Mouse (Mus musculus): Measurements from ENCODE around the gene Zfp704. TPM values are rescaled to one million over a fixed set of nuclear protein-coding genes. Genes with fewer than 3 reads are reported as not detected.
A peak's percentile ranks its signal among the peaks of the same experiment; 100 is the strongest.
"Not testable (repeated sequence)": the region's sequence is repeated elsewhere in the genome, so short reads cannot be mapped to it uniquely, and the experiment has no call there.

Gene Zfp704
- polyA plus RNA-seq, 1 experiment from 2014 or later: 12.0 TPM

DNA sequence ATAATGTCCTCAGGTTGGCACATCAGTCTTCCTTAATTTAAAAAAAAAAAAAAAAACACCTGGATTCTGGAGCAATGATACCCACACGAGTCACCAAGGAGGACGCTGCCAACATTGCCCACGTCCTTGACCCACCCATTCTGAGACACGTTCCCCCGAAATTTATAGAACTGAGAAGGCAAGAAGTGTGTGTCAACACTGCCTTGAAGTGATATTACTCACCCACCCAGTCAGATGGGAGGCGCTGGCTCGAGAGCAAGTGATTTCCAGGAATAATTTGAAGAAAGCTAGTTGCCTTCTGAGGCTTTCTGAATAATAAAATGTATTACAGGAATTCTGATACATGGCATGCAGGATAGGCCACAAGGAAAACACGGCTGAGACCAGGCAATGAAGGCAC, 37.6 kb downstream of the Zfp704 start:
- ATAC-seq (ENCODE audit: low FRiP score): no peak
- no peak overlapping the region for H3K4me3 ChIP-seq (replicated peaks)
- H3K27me3 ChIP-seq (replicated peaks): no peaks in the 10 kb centered on the region
- H3K36me3 ChIP-seq: no peaks in the 10 kb centered on the region
- no peak overlapping the region for H3K4me2 ChIP-seq
- peaks cover 41% of the 10 kb centered on the region for H3K4me1 ChIP-seq
- no peak overlapping the region for H3K27ac ChIP-seq (replicated peaks)
- 84% methylated on average over 8 of the region's 8 CpGs for WGBS
- no peaks in the 10 kb centered on the region for H3K9me3 ChIP-seq (replicated peaks)
- H3K9ac ChIP-seq (replicated peaks): no peak overlapping the region

DNA sequence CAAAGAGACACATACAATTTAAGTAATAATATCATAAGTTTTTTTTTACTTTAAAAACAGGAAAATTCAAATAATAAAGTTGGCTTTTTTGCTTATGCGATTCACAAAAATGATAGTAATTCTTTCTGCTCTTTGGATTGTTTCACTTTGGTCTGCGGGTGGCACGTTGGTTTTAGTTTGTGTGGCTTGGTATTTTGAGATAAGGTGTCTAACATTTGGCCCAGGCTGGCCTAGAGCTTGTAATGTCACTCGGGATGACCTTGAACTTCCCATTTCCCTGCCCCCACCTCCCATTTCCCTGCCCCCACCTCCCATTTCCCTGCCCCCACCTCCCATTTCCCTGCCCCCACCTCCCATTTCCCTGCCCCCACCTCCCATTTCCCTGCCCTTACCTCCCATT, 39.1 kb downstream of the Zfp704 start:
- H3K27me3 ChIP-seq (replicated peaks): no peaks in the 10 kb centered on the region
- H3K4me2 ChIP-seq: no peak overlapping the region
- no peak overlapping the region for H3K9ac ChIP-seq (replicated peaks)
- peaks cover 38% of the 10 kb centered on the region for H3K4me1 ChIP-seq
- H3K4me3 ChIP-seq (replicated peaks): no peak overlapping the region
- whole genome bisulfite sequencing: 98% methylated on average over 4 of the region's 4 CpGs
- no peaks in the 10 kb centered on the region for H3K36me3 ChIP-seq
- no peak overlapping the region for H3K27ac ChIP-seq (replicated peaks)
- H3K9me3 ChIP-seq (replicated peaks): no peaks in the 10 kb centered on the region
- no peak for ATAC-seq (ENCODE audit: low FRiP score)

DNA sequence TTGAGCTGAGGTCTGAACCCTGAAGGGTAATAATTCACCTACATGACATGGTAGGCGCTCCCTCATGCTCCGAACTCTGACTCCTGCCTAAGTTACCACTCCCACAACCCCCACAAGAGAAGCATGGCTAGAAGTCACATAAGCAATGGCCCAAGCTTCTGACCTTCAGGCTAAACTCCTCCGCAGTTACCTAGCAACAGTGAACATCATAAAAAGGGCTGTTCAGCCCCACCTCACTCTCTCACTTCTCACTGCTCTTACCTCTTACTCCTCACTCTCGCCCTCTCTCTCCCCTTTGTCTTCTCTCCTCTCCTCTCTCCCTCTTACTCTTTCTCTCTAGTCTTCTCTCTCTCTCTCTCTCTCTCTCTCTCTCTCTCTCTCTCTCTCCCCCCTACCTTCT, 40.2 kb downstream of the Zfp704 start:
- not testable (repeated sequence) for H3K36me3 ChIP-seq; H3K4me3 ChIP-seq (replicated peaks); H3K4me2 ChIP-seq; H3K27ac ChIP-seq (replicated peaks); H3K9me3 ChIP-seq (replicated peaks); H3K9ac ChIP-seq (replicated peaks); H3K27me3 ChIP-seq (replicated peaks); ATAC-seq (ENCODE audit: low FRiP score)
- 80% methylated on average over 4 of the region's 4 CpGs for WGBS
- H3K4me1 ChIP-seq: peaks cover 34% of the 10 kb centered on the region

DNA sequence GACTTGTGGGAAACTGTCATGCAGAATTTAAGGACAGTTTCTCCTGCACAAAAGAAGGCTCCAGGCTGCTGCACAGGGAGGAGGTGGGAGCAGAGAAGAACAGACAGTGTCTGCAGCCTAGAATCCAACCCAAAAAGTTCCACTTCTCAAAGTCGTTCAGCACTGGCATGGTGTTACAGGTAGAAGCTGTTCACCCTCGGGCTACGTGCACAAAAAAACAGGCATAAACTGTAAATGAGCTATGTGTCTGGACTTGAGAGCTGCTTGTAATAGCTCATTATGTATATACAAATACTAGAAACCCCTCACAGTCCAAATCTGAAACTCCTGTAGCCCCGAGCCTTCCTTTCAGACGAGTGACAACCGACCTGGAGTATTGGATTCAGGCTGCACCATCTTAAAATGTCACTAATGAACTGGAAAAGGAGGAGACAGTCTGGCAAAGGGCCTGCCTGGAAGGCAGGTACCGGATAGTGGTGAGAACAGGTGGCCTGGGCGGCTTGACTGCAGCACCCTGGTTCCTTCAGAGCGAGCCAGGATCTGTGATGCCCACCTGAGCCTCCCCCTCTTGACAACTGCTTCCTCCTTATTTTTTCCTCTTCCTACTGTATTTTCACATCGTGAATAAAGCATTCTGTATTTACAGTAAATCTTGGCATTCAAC, 41.2 kb downstream of the Zfp704 start:
- no peaks in the 10 kb centered on the region for H3K9me3 ChIP-seq (replicated peaks)
- H3K9ac ChIP-seq (replicated peaks): no peak overlapping the region
- H3K4me2 ChIP-seq: no peak overlapping the region
- H3K4me1 ChIP-seq: peaks cover 26% of the 10 kb centered on the region
- H3K36me3 ChIP-seq: peaks cover 3% of the 10 kb centered on the region; the same call in 1 of the 2 replicates
- peak; percentile 26; the same call in 1 of the 2 replicates for ATAC-seq (ENCODE audit: low FRiP score)
- H3K27ac ChIP-seq (replicated peaks): no peak overlapping the region
- H3K27me3 ChIP-seq (replicated peaks): no peaks in the 10 kb centered on the region
- H3K4me3 ChIP-seq (replicated peaks): no peak overlapping the region
- 82% methylated on average over 10 of the region's 10 CpGs for WGBS

DNA sequence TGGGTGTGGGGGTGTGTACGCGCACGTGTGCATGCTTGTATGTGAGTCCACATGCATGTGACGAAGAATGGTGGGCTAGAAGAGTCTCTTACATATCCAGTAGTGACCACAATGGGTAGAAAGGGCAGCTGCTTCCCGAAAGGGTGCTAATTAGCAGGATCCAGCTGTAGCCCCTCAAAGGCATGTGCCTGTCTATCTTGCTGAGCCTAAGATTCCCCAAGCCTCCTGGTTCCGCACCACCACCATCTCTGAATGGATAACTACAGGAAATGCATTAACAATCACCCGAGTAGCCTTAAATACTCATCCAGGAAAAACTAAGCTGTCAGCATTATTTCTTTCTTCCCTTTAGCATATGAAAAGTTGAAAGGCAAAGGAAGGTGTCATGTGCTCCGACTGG, 41.9 kb downstream of the Zfp704 start:
- peaks cover 27% of the 10 kb centered on the region for H3K4me1 ChIP-seq
- peak; percentile 12; the same call in 1 of the 2 replicates for ATAC-seq (ENCODE audit: low FRiP score)
- 47% methylated on average over 8 of the region's 8 CpGs for WGBS
- no peaks in the 10 kb centered on the region for H3K27me3 ChIP-seq (replicated peaks)
- no peak overlapping the region for H3K4me2 ChIP-seq
- no peak overlapping the region for H3K27ac ChIP-seq (replicated peaks)
- no peak overlapping the region for H3K9ac ChIP-seq (replicated peaks)
- no peaks in the 10 kb centered on the region for H3K9me3 ChIP-seq (replicated peaks)
- H3K4me3 ChIP-seq (replicated peaks): no peak overlapping the region
- H3K36me3 ChIP-seq: peaks cover 4% of the 10 kb centered on the region; the same call in 1 of the 2 replicates

DNA sequence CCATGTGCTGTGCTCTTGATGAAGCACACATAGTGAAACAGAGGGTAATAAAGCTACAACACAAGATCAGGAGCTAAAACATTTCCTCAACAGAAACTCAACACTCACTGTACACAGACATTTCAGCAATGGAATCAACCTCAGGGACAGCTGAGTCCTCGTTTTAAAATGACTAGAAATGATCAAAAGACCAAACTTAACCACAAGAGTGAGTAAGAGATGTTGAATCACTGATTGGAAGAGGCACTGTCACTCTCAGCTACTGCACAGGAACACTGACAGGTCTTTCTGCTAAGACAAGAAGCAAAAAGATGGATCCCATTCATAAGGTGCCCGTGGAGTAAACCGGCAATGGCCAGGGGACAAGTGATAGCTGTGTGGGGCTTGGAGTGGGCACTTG, 43.1 kb downstream of the Zfp704 start:
- no peaks in the 10 kb centered on the region for H3K9me3 ChIP-seq (replicated peaks)
- H3K4me3 ChIP-seq (replicated peaks): no peak overlapping the region
- WGBS: 88% methylated on average over 3 of the region's 3 CpGs
- H3K4me1 ChIP-seq: peaks cover 27% of the 10 kb centered on the region
- peaks cover 7% of the 10 kb centered on the region; the same call in 1 of the 2 replicates for H3K36me3 ChIP-seq
- no peaks in the 10 kb centered on the region for H3K27me3 ChIP-seq (replicated peaks)
- H3K27ac ChIP-seq (replicated peaks): no peak overlapping the region
- H3K9ac ChIP-seq (replicated peaks): no peak overlapping the region
- H3K4me2 ChIP-seq: no peak overlapping the region
- no peak for ATAC-seq (ENCODE audit: low FRiP score)

DNA sequence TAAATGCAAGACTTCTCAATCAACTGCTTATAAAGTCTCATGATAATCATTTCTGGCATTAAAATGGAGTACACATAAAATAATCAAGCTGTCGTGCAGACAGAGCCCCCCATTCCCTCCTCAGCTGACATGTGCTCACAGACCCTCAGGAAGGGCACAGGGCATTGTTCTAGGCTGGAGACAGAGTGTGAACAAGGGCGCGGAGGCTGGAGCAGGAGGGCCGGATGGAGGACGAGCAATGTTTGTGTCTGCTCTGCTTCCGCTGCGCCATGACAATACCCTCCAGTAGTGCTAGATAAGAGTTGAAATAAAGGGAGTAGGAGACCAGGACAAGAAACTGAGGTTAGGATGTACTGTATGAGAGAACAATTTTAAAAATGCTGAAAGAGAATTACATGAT, 46.3 kb downstream of the Zfp704 start:
- H3K36me3 ChIP-seq: peaks cover 7% of the 10 kb centered on the region; the same call in 1 of the 2 replicates
- WGBS: 76% methylated on average over 7 of the region's 7 CpGs
- no peak for ATAC-seq (ENCODE audit: low FRiP score)

DNA sequence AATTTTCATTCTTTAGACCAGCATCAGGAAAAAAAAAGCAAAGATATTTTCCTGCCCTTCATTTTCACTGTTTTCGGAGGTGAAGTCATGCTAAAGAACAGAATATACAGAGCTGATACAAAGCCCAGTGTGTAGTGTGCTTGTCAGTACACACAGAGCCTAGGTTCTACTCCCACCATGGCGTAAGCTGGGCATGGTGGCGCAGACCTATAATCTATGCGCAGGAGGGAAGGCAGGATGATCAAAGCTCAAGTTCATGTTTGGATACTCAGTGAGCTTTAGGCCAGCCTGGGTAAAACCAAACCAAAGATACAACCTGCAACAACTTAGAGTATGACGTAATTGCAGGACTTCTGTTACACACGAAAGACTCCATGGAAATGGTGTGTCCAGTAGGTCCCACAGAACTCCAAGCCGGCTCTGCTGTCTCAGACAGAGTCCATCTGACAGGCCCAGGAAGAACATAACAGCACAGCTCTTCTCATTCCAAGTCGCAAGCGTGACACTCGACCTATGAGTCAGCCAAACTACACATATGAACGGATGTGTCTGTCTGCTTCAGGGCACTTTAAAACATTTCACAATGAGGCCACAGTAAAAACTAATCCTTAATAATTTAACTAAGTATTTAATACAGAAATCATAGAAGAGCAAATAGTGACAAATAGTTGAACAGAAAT, 47.1 kb downstream of the Zfp704 start:
- WGBS: 86% methylated on average over 11 of the region's 11 CpGs
- Histone ChIP-seq H3K9me3 (replicated peaks) (no peaks in the 10 kb centered on the region), H3K36me3 (peaks cover 7% of the 10 kb centered on the region; the same call in 1 of the 2 replicates), H3K4me3 (replicated peaks) (no peak overlapping the region), H3K27me3 (replicated peaks) (no peaks in the 10 kb centered on the region), H3K27ac (replicated peaks) (0 out of 2 replicates have a peak overlapping the region, but pooled peaks have one; percentile 10), H3K4me2 (no peak overlapping the region), H3K4me1 (peaks cover 24% of the 10 kb centered on the region), H3K9ac (replicated peaks) (no peak overlapping the region)
- ATAC-seq (ENCODE audit: low FRiP score): no peak

More for the DNA sequence above, 46.3 kb downstream of the Zfp704 start:
- peaks cover 25% of the 10 kb centered on the region for H3K4me1 ChIP-seq
- H3K9ac ChIP-seq (replicated peaks): no peak overlapping the region
- no peaks in the 10 kb centered on the region for H3K9me3 ChIP-seq (replicated peaks)
- no peaks in the 10 kb centered on the region for H3K27me3 ChIP-seq (replicated peaks)
- no peak overlapping the region for H3K27ac ChIP-seq (replicated peaks)
- H3K4me2 ChIP-seq: no peak overlapping the region
- no peak overlapping the region for H3K4me3 ChIP-seq (replicated peaks)

DNA sequence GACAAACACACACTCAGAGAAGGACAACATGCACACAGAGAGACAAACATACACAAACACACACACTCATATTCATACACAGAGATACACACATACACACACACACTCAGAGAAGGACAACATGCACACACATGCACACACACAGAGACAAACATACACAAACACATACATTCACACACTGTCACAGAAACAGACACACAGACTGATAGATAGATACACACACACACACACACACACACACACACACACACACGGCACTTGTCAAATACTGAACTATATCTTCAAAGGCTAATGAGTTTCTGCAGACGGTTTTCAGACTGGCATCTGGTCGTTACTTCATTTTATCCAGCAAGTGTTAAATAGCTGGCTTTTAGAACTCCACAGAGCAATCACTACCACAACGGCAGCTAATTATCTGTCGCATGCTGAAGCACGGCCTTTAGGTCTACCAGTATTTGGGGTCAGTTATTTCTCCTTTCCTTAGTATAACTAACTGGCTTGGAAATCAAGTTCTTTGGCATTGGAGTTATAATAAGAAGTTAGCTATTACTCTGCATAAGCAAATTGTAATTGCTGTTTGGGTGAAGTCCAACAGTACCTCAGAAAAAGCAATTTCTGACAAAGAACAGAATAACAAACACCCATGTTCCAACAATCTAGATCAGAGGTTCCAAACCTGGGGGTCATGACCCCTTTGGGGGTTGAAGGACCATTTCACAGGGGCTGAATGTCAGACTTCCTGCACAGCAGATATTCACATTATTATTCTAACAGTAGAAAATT, 51.9 kb downstream of the Zfp704 start:
- Histone ChIP-seq H3K4me2 (no peak overlapping the region), H3K4me1 (0 out of 2 replicates have a peak, but pooled peaks cover 17% of the 10 kb centered on the region), H3K9me3 (replicated peaks) (no peaks in the 10 kb centered on the region), H3K27me3 (replicated peaks) (no peaks in the 10 kb centered on the region), H3K9ac (replicated peaks) (no peak overlapping the region), H3K4me3 (replicated peaks) (no peak overlapping the region), H3K36me3 (0 out of 2 replicates have a peak, but pooled peaks cover 3% of the 10 kb centered on the region), H3K27ac (replicated peaks) (no peak overlapping the region)
- 33% methylated on average over 6 of the region's 6 CpGs for WGBS
- ATAC-seq (ENCODE audit: low FRiP score): no peak

DNA sequence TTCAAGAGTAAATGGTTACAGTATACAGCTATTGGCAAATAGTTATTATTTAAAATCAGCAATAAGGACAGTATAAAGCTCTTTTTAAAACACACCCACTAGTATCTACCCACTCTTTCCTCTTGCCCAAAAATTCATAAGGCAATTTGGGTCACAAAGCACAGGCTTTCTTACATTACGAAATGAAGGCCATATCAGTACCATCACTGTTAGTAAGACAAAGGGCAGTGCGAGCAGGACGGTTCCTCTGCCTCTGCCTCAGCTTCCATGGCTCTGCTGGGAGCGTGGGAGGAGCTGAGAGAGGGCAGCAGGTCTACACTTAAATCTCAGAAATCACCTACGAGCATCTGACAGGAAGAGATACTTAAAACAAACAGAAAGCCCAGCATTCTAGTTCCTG, 53.7 kb downstream of the Zfp704 start:
- Histone ChIP-seq H3K4me1 (peaks cover 19% of the 10 kb centered on the region; the same call in 1 of the 2 replicates), H3K4me3 (replicated peaks) (no peak overlapping the region), H3K4me2 (no peak overlapping the region), H3K27me3 (replicated peaks) (no peaks in the 10 kb centered on the region), H3K9ac (replicated peaks) (no peak overlapping the region), H3K36me3 (no peaks in the 10 kb centered on the region), H3K9me3 (replicated peaks) (no peaks in the 10 kb centered on the region), H3K27ac (replicated peaks) (no peak overlapping the region)
- ATAC-seq (ENCODE audit: low FRiP score): no peak
- WGBS: 65% methylated on average over 5 of the region's 5 CpGs

DNA sequence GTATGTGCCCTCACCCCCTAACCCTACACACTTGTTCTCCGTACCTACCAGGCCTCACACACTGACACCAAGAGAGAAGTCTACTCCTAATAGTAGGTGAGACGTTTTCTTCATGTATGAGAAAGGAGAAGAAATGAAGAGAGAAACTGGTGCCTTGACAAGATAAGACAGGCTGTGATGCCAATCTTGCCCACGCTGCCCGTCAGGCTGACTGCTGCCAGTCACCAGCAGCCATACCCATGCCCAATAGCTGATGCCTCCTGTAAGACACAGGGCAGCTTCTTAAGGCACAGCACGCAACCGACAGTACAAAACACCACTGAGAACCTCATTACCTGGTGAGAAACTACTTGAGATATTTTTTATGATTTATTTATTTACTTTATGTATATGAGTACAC, 55.0 kb downstream of the Zfp704 start:
- ATAC-seq (ENCODE audit: low FRiP score): no peak
- Histone ChIP-seq H3K9me3 (replicated peaks) (no peaks in the 10 kb centered on the region), H3K4me1 (peaks cover 19% of the 10 kb centered on the region; the same call in 1 of the 2 replicates), H3K27ac (replicated peaks) (no peak overlapping the region), H3K9ac (replicated peaks) (no peak overlapping the region), H3K4me3 (replicated peaks) (no peak overlapping the region), H3K4me2 (no peak overlapping the region), H3K36me3 (no peaks in the 10 kb centered on the region), H3K27me3 (replicated peaks) (no peaks in the 10 kb centered on the region)
- WGBS: 92% methylated on average over 6 of the region's 6 CpGs
